Mouse (Mus musculus): ENCODE results near the gene Kng1. TPM values are rescaled to one million over a fixed set of nuclear protein-coding genes. Genes with fewer than 3 reads are reported as not detected.
"Not testable (repeated sequence)": the region's sequence is repeated elsewhere in the genome, so short reads cannot be mapped to it uniquely, and the experiment has no call there.

Gene Kng1
- polyA plus RNA-seq, 2 experiments = 0.60 TPM; not detected in 1

GRCm38 (mm10) chr16:23093321-23093953, 35.8 kb downstream of the Kng1 start:
- TF ChIP-seq POLR2A (IDR thresholded peaks at IDR 0.05; ENCODE audit: borderline replicate concordance, extremely low read depth, insufficient read depth, insufficient read length) = no peak
- Histone ChIP-seq H3K4me3 (replicated peaks; ENCODE audit: low read length) (no peak overlapping the region), H3K27me3 (ENCODE audit: control insufficient read depth, insufficient read depth, low read length) (no peaks in the 10 kb centered on the region), H3K4me2 (replicated peaks; ENCODE audit: low read depth, low read length, severe bottlenecking) (no peak overlapping the region), H3K4me1 (ENCODE audit: control insufficient read depth, insufficient read depth, low read length) (no peaks in the 10 kb centered on the region), H3K9ac (ENCODE audit: low read depth, low read length, severe bottlenecking) (no peak overlapping the region), H3K9me3 (ENCODE audit: control insufficient read depth, low read length) (no peaks in the 10 kb centered on the region), H3K27ac (replicated peaks; ENCODE audit: low read depth, low read length) (no peak overlapping the region), H3K36me3 (ENCODE audit: control insufficient read depth, insufficient read depth, low read length) (no peaks in the 10 kb centered on the region)
- DNase-seq (ENCODE audit: low spot score) = no peak
- ATAC-seq (ENCODE audit: low FRiP score, low read depth) = no peak
- 84% methylated on average over 13 of the region's 13 CpGs for WGBS

- no peak for ATAC-seq (ENCODE audit: low FRiP score, low read depth)
- no peak for DNase-seq (ENCODE audit: low spot score)
- Histone ChIP-seq H3K27ac (replicated peaks; ENCODE audit: low read depth, low read length) (no peak overlapping the region), H3K27me3 (ENCODE audit: control insufficient read depth, insufficient read depth, low read length) (no peaks in the 10 kb centered on the region), H3K9me3 (ENCODE audit: control insufficient read depth, low read length) (no peaks in the 10 kb centered on the region), H3K4me2 (replicated peaks; ENCODE audit: low read depth, low read length, severe bottlenecking) (no peak overlapping the region), H3K4me1 (ENCODE audit: control insufficient read depth, insufficient read depth, low read length) (no peaks in the 10 kb centered on the region), H3K9ac (ENCODE audit: low read depth, low read length, severe bottlenecking) (no peak overlapping the region), H3K36me3 (ENCODE audit: control insufficient read depth, insufficient read depth, low read length) (no peaks in the 10 kb centered on the region), H3K4me3 (replicated peaks; ENCODE audit: low read length) (no peak overlapping the region)
- 90% methylated on average over 6 of the region's 6 CpGs for WGBS
- TF ChIP-seq POLR2A (IDR thresholded peaks at IDR 0.05; ENCODE audit: borderline replicate concordance, extremely low read depth, insufficient read depth, insufficient read length) = no peak
Measured at GRCm38 (mm10) chr16:23094136-23094535, 36.5 kb downstream of the Kng1 start.

- not testable (repeated sequence) for H3K27me3 ChIP-seq (ENCODE audit: control insufficient read depth, insufficient read depth, low read length); H3K27ac ChIP-seq (replicated peaks; ENCODE audit: low read depth, low read length); H3K36me3 ChIP-seq (ENCODE audit: control insufficient read depth, insufficient read depth, low read length); ATAC-seq (ENCODE audit: low FRiP score, low read depth); H3K4me1 ChIP-seq (ENCODE audit: control insufficient read depth, insufficient read depth, low read length); H3K9me3 ChIP-seq (ENCODE audit: control insufficient read depth, low read length); H3K9ac ChIP-seq (ENCODE audit: low read depth, low read length, severe bottlenecking); DNase-seq (ENCODE audit: low spot score); H3K4me3 ChIP-seq (replicated peaks; ENCODE audit: low read length); H3K4me2 ChIP-seq (replicated peaks; ENCODE audit: low read depth, low read length, severe bottlenecking)
- 92% methylated on average over 5 of the region's 5 CpGs for WGBS
Measured at GRCm38 (mm10) chr16:23095581-23095980, 37.9 kb downstream of the Kng1 start.

- H3K4me3 ChIP-seq (replicated peaks; ENCODE audit: low read length); H3K36me3 ChIP-seq (ENCODE audit: control insufficient read depth, insufficient read depth, low read length): not testable (repeated sequence)
- 80% methylated on average over 1 of the region's 1 CpGs for WGBS
Measured at GRCm38 (mm10) chr16:23096886-23097285, 39.2 kb downstream of the Kng1 start.

GRCm38 (mm10) chr16:23097290-23098104, 39.8 kb downstream of the Kng1 start:
- H3K36me3 ChIP-seq (ENCODE audit: control insufficient read depth, insufficient read depth, low read length) = not testable (repeated sequence)
- 82% methylated on average over 8 of the region's 8 CpGs for WGBS

More at GRCm38 (mm10) chr16:23096886-23097285, 39.2 kb downstream of the Kng1 start:
- not testable (repeated sequence) for H3K27ac ChIP-seq (replicated peaks; ENCODE audit: low read depth, low read length); ATAC-seq (ENCODE audit: low FRiP score, low read depth); H3K27me3 ChIP-seq (ENCODE audit: control insufficient read depth, insufficient read depth, low read length); DNase-seq (ENCODE audit: low spot score); H3K4me2 ChIP-seq (replicated peaks; ENCODE audit: low read depth, low read length, severe bottlenecking); H3K9ac ChIP-seq (ENCODE audit: low read depth, low read length, severe bottlenecking); H3K4me1 ChIP-seq (ENCODE audit: control insufficient read depth, insufficient read depth, low read length); H3K9me3 ChIP-seq (ENCODE audit: control insufficient read depth, low read length)

GRCm38 (mm10) chr16:23098105-23098452, 40.4 kb downstream of the Kng1 start:
- H3K9me3 ChIP-seq (ENCODE audit: control insufficient read depth, low read length); H3K36me3 ChIP-seq (ENCODE audit: control insufficient read depth, insufficient read depth, low read length); H3K9ac ChIP-seq (ENCODE audit: low read depth, low read length, severe bottlenecking); H3K27me3 ChIP-seq (ENCODE audit: control insufficient read depth, insufficient read depth, low read length); H3K4me2 ChIP-seq (replicated peaks; ENCODE audit: low read depth, low read length, severe bottlenecking); H3K4me1 ChIP-seq (ENCODE audit: control insufficient read depth, insufficient read depth, low read length); DNase-seq (ENCODE audit: low spot score); ATAC-seq (ENCODE audit: low FRiP score, low read depth); H3K4me3 ChIP-seq (replicated peaks; ENCODE audit: low read length); H3K27ac ChIP-seq (replicated peaks; ENCODE audit: low read depth, low read length): not testable (repeated sequence)
- WGBS = 93% methylated on average over 1 of the region's 1 CpGs

More at GRCm38 (mm10) chr16:23097290-23098104, 39.8 kb downstream of the Kng1 start:
- not testable (repeated sequence) for H3K4me3 ChIP-seq (replicated peaks; ENCODE audit: low read length); H3K9me3 ChIP-seq (ENCODE audit: control insufficient read depth, low read length); H3K4me1 ChIP-seq (ENCODE audit: control insufficient read depth, insufficient read depth, low read length); H3K27ac ChIP-seq (replicated peaks; ENCODE audit: low read depth, low read length); DNase-seq (ENCODE audit: low spot score); ATAC-seq (ENCODE audit: low FRiP score, low read depth); H3K9ac ChIP-seq (ENCODE audit: low read depth, low read length, severe bottlenecking); H3K4me2 ChIP-seq (replicated peaks; ENCODE audit: low read depth, low read length, severe bottlenecking); H3K27me3 ChIP-seq (ENCODE audit: control insufficient read depth, insufficient read depth, low read length)
